Mouse (Mus musculus) heart, postnatal 0 days (tissue): Measurements from ENCODE around the gene Crtc3. TPM values are rescaled to one million over a fixed set of nuclear protein-coding genes. Genes with fewer than 3 reads are reported as not detected.

Experiments
- ATAC-seq: fragments of 200-750 bp; cut with Nextera tagmentation; 2 replicates; pipeline ENCODE4 v1.8.0; 2017; ENCODE audit warnings: low read depth, moderate number of reproducible peaks, moderate library complexity; ENCODE audit not compliant: insufficient read depth
- DNase-seq: peaks from one replicate; pipeline ENCODE4 v3.0.0-alpha.2; 2016; ENCODE audit warnings: low spot score
- H3K27ac ChIP-seq: fragments of 300-500 bp; sonication (generic); 2 replicates; pipeline ENCODE4 v1.5.1; 2014; ENCODE audit warnings: low read depth, mild to moderate bottlenecking
- H3K27me3 ChIP-seq: fragments of 300-500 bp; sonication (generic); 2 replicates; pipeline ENCODE4 v1.6.1; 2014; ENCODE audit warnings: low read length, mixed read lengths; ENCODE audit not compliant: control insufficient read depth, insufficient read depth
- H3K36me3 ChIP-seq: fragments of 300-500 bp; sonication (generic); replicated peaks from 2 replicates; pipeline ENCODE4 v1.6.1; 2014; ENCODE audit warnings: low read length, mixed read lengths; ENCODE audit not compliant: control insufficient read depth, insufficient read depth
- H3K4me1 ChIP-seq: fragments of 300-500 bp; sonication (generic); 2 replicates; pipeline ENCODE4 v1.6.1; 2014; ENCODE audit warnings: antibody characterized with exemption; ENCODE audit not compliant: control insufficient read depth, insufficient read depth
- H3K4me2 ChIP-seq: fragments of 300-500 bp; sonication (generic); 2 replicates; pipeline ENCODE4 v1.6.1; 2014; ENCODE audit warnings: low read depth, mild to moderate bottlenecking, low read length, moderate library complexity
- H3K4me3 ChIP-seq: fragments of 300-500 bp; sonication (generic); 2 replicates; pipeline ENCODE4 v1.5.1; 2014; ENCODE audit warnings: low read depth, low read length
- H3K9ac ChIP-seq: fragments of 300-500 bp; sonication (generic); replicated peaks from 2 replicates; pipeline ENCODE4 v1.6.1; 2014; ENCODE audit warnings: low read depth, low read length, mixed read lengths
- H3K9me3 ChIP-seq: fragments of 300-500 bp; sonication (generic); replicated peaks from 2 replicates; pipeline ENCODE4 v1.6.1; 2016; ENCODE audit warnings: low read length; ENCODE audit not compliant: control insufficient read depth
- CTCF ChIP-seq: IDR thresholded peaks from 2 replicates; pipeline ENCODE4 v1.5.1; 2016; ENCODE audit warnings: antibody characterized with exemption, control low read depth, low read depth
- EP300 ChIP-seq: IDR thresholded peaks from 2 replicates; pipeline ENCODE4 v1.6.1; 2016; ENCODE audit warnings: antibody characterized with exemption, low read depth
- WGBS: fragments of 180-500 bp; shearing (Covaris S2); extraction: QIAGEN DNeasy Blood & Tissue Kit; methylation state at CpG from one replicate; pipeline ENCODE4 v1.1.7; 2014; 5-methylcytosine and 5-hydroxymethylcytosine counted together
- polyA plus RNA-seq: library from polyadenylated mRNA; unstranded; fragments of >200 nt; fragmentation: Nextera tagmentation; extraction: Ambion mirVana; gene quantifications from 2 replicates; pipeline ENCODE4 v1.2.1, GENCODE M21; 2015
- total RNA-seq: library from RNA; depleted of rRNA; stranded (reverse); fragments of >200 nt; gene quantifications from 2 replicates; pipeline ENCODE4 v1.2.3, GENCODE M21; 2014; ENCODE audit warnings: low replicate concordance

Gene Crtc3
- total and polyA plus RNA-seq, 2 experiments from 2014 or later, result 11.4 to 24.9 TPM

DNA sequence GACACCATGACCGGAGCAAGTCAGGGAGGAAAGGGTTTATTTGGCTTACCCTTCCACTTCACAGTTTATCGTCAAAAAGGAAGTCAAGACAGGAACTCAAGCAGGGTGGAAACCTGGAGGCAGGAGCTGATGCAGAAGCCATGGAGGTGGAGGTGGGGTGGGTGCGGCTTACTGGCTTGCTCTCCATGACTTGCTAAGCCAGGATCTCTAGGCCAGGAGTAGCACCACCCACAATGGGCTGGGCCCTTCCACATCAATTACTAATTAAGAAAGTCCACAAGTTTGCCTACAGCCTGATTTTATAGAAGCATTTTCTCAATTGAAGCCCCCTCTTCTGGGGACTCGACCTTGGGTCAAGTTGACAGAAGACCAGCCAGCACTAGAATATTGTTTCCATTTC, 15.4 kb upstream of the Crtc3 start:
- Histone ChIP-seq H3K36me3 (no peaks in the 10 kb centered on the region), H3K4me1 (no peaks in the 10 kb centered on the region), H3K4me2 (no peak overlapping the region), H3K9ac (no peak overlapping the region), H3K4me3 (no peak overlapping the region), H3K27ac (no peak overlapping the region), H3K27me3 (no peaks in the 10 kb centered on the region), H3K9me3 (no peaks in the 10 kb centered on the region)
- no peak for TF ChIP-seq CTCF
- TF ChIP-seq EP300, result no peak
- DNase-seq, result no peak
- no peak for ATAC-seq
- 81% methylated on average over 4 of the region's 4 CpGs for WGBS

GRCm38 (mm10) chr7:80702510-80702909, 13.8 kb upstream of the Crtc3 start:
- Histone ChIP-seq H3K4me2 (no peak overlapping the region), H3K27me3 (no peaks in the 10 kb centered on the region), H3K36me3 (no peaks in the 10 kb centered on the region), H3K27ac (no peak overlapping the region), H3K4me3 (no peak overlapping the region), H3K9ac (no peak overlapping the region), H3K4me1 (no peaks in the 10 kb centered on the region), H3K9me3 (no peaks in the 10 kb centered on the region)
- 58% methylated on average over 6 of the region's 6 CpGs for WGBS
- no peak for ATAC-seq
- TF ChIP-seq EP300 (no peak), CTCF (no peak)
- DNase-seq, result no peak

GRCm38 (mm10) chr7:80699709-80700108, 11.0 kb upstream of the Crtc3 start:
- WGBS, result 66% methylated on average over 8 of the region's 8 CpGs
- ATAC-seq (no peak), DNase-seq (no peak)
- Histone ChIP-seq H3K27ac (no peak overlapping the region), H3K9me3 (no peaks in the 10 kb centered on the region), H3K36me3 (no peaks in the 10 kb centered on the region), H3K27me3 (no peaks in the 10 kb centered on the region), H3K4me2 (no peak overlapping the region), H3K4me3 (no peak overlapping the region), H3K9ac (no peak overlapping the region), H3K4me1 (no peaks in the 10 kb centered on the region)
- TF ChIP-seq EP300 (no peak), CTCF (no peak)

GRCm38 (mm10) chr7:80698940-80699339, 10.3 kb upstream of the Crtc3 start:
- 67% methylated on average over 3 of the region's 3 CpGs for WGBS
- no peak for ATAC-seq

DNA sequence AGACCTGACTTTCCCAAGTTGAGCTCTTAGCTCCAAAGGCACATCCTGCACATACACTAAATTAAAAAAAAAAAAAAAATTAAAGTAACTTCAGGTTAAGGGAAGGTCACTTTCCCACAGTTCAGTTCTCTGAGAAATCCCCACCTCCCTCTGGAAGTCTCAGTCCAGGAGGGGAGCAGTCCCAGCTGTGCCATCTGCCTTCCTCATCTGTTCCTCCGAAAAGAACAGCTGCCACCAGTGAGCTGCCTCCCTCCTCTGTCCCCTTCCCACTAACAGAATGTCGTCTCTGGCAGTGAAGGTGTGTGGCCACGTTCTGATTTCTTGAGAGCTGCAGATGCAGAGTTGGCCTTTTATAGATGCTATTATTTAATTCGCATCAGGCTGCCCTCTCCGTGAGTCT, 9.2 kb upstream of the Crtc3 start:
- H3K36me3 ChIP-seq, result no peaks in the 10 kb centered on the region
- H3K4me2 ChIP-seq, result no peak overlapping the region
- H3K9me3 ChIP-seq, result no peaks in the 10 kb centered on the region
- no peak overlapping the region for H3K4me3 ChIP-seq
- TF ChIP-seq EP300, result no peak
- no peak for TF ChIP-seq CTCF
- no peak overlapping the region for H3K9ac ChIP-seq
- H3K27me3 ChIP-seq, result no peaks in the 10 kb centered on the region
- WGBS, result 73% methylated on average over 5 of the region's 5 CpGs
- H3K27ac ChIP-seq, result no peak overlapping the region
- no peak for ATAC-seq
- no peaks in the 10 kb centered on the region for H3K4me1 ChIP-seq
- DNase-seq, result no peak

More at GRCm38 (mm10) chr7:80698940-80699339, 10.3 kb upstream of the Crtc3 start:
- no peaks in the 10 kb centered on the region for H3K9me3 ChIP-seq
- no peak overlapping the region for H3K4me3 ChIP-seq
- H3K9ac ChIP-seq, result no peak overlapping the region
- DNase-seq, result no peak
- H3K4me1 ChIP-seq, result no peaks in the 10 kb centered on the region
- H3K36me3 ChIP-seq, result no peaks in the 10 kb centered on the region
- H3K27me3 ChIP-seq, result no peaks in the 10 kb centered on the region
- no peak for TF ChIP-seq EP300
- no peak for TF ChIP-seq CTCF
- no peak overlapping the region for H3K27ac ChIP-seq
- H3K4me2 ChIP-seq, result no peak overlapping the region

GRCm38 (mm10) chr7:80696903-80697302, 8.2 kb upstream of the Crtc3 start:
- no peak for TF ChIP-seq CTCF
- TF ChIP-seq EP300, result no peak
- no peaks in the 10 kb centered on the region for H3K9me3 ChIP-seq
- no peak overlapping the region for H3K4me2 ChIP-seq
- 38% methylated on average over 4 of the region's 4 CpGs for WGBS
- H3K36me3 ChIP-seq, result no peaks in the 10 kb centered on the region
- H3K4me3 ChIP-seq, result no peak overlapping the region
- H3K4me1 ChIP-seq, result no peaks in the 10 kb centered on the region
- DNase-seq (no peak), ATAC-seq (no peak)
- H3K27ac ChIP-seq, result no peak overlapping the region
- H3K9ac ChIP-seq, result no peak overlapping the region
- H3K27me3 ChIP-seq, result no peaks in the 10 kb centered on the region
